Mouse (Mus musculus): ENCODE data around the gene Efna2. TPM values are rescaled to one million over a fixed set of nuclear protein-coding genes. Genes with fewer than 3 reads are reported as not detected.
A peak's percentile ranks its signal among the peaks of the same experiment; 100 is the strongest.

Efna2 gene
- total and polyA plus RNA-seq, 3 experiments: 0.23 to 1.5 (median 0.86) TPM

GRCm38 (mm10) chr10:80148610-80149290 is 30.5 kb upstream of the Efna2 start (continued):
- TF ChIP-seq MXI1 (IDR thresholded peaks at IDR 0.05; ENCODE audit: low read depth, low read length) (peak; percentile 7), SIN3A (IDR thresholded peaks at IDR 0.05; ENCODE audit: low read length) (peak; percentile 73), CHD1 (IDR thresholded peaks at IDR 0.05; ENCODE audit: low read depth, low read length) (no peak), USF1 (IDR thresholded peaks at IDR 0.05; ENCODE audit: low read depth, low read length) (no peak), MEF2A (IDR thresholded peaks at IDR 0.05; ENCODE audit: borderline replicate concordance, low read depth, low read length) (no peak), UBTF (IDR thresholded peaks at IDR 0.05; ENCODE audit: low read depth, low read length) (0 out of 2 replicates have a peak, but pooled peaks have one; percentile 49)

- dilution Hi-C loops (cut with MboI; ENCODE audit: extremely low pct_ligation_motif_present, extremely low pct_unique_long_range_greater_than_20kb, low sequenced_read_pairs): no loop called here
- in situ Hi-C loops (cut with MboI; ENCODE audit: low pct_ligation_motif_present, low pct_unique_long_range_greater_than_20kb, low sequenced_read_pairs): no loop called here
- DNase-seq (ENCODE audit: extremely low read depth): peak; percentile 96
- TF ChIP-seq POLR2A (IDR thresholded peaks at IDR 0.05; ENCODE audit: low read depth, low read length): peak; percentile 45; the same call in 1 of the 2 replicates
- no peak for TF ChIP-seq IRF4 (IDR thresholded peaks at IDR 0.05; ENCODE audit: low read depth, low read length)
- no peak for TF ChIP-seq RCOR1 (conservative IDR thresholded peaks at IDR 0.05; ENCODE audit: low read depth, low read length)
- TF ChIP-seq POLR2AphosphoS2 (IDR thresholded peaks at IDR 0.05; ENCODE audit: low read depth, low read length): no peak
- peak; percentile 4 for TF ChIP-seq BHLHE40 (IDR thresholded peaks at IDR 0.05; ENCODE audit: low read depth, low read length)
- no peak for TF ChIP-seq RAD21 (IDR thresholded peaks at IDR 0.05; ENCODE audit: low read depth, low read length)
- no peak for TF ChIP-seq HCFC1 (IDR thresholded peaks at IDR 0.05; ENCODE audit: low read depth, low read length)
- no peak for TF ChIP-seq SMC3 (IDR thresholded peaks at IDR 0.05; ENCODE audit: low read depth, low read length)
- no peak for TF ChIP-seq MYC (IDR thresholded peaks at IDR 0.05; ENCODE audit: low read depth, low read length)
- no peak for TF ChIP-seq ETS1 (conservative IDR thresholded peaks at IDR 0.05; ENCODE audit: low read depth, low read length)
- TF ChIP-seq SIN3A (IDR thresholded peaks at IDR 0.05; ENCODE audit: low read length): peak; percentile 83; the same call in 1 of the 2 replicates
- TF ChIP-seq ZNF384 (IDR thresholded peaks at IDR 0.05; ENCODE audit: low read depth, low read length): peak; percentile 89
- TF ChIP-seq MEF2A (IDR thresholded peaks at IDR 0.05; ENCODE audit: borderline replicate concordance, low read depth, low read length): no peak
- TF ChIP-seq ZKSCAN1 (IDR thresholded peaks at IDR 0.05; ENCODE audit: borderline replicate concordance, low read depth, low read length): no peak
- peak; percentile 63; the same call in 1 of the 2 replicates for TF ChIP-seq NELFE (IDR thresholded peaks at IDR 0.05; ENCODE audit: low read depth, low read length)
- 0 out of 2 replicates have a peak, but pooled peaks have one; percentile 17 for TF ChIP-seq MAFK (IDR thresholded peaks at IDR 0.05; ENCODE audit: insufficient replicate concordance, low read length)
- peak; percentile 53; the same call in 1 of the 2 replicates for TF ChIP-seq MAX (IDR thresholded peaks at IDR 0.05; ENCODE audit: low read length)
- peak; percentile 68; the same call in 1 of the 2 replicates for TF ChIP-seq CHD1 (IDR thresholded peaks at IDR 0.05; ENCODE audit: low read depth, low read length)
- peak; percentile 48 for TF ChIP-seq MXI1 (IDR thresholded peaks at IDR 0.05; ENCODE audit: low read depth, low read length)
- no peak for TF ChIP-seq JUN (IDR thresholded peaks at IDR 0.05; ENCODE audit: insufficient read depth, low read depth, low read length)
- TF ChIP-seq PAX5 (IDR thresholded peaks at IDR 0.05; ENCODE audit: low read length): no peak
- TF ChIP-seq USF1 (IDR thresholded peaks at IDR 0.05; ENCODE audit: low read depth, low read length): peak; percentile 83
- TF ChIP-seq NRF1 (IDR thresholded peaks at IDR 0.05; ENCODE audit: low read depth, low read length): no peak
- TF ChIP-seq EP300 (IDR thresholded peaks at IDR 0.05; ENCODE audit: low read length): no peak
- TF ChIP-seq KAT2A (IDR thresholded peaks at IDR 0.05; ENCODE audit: insufficient replicate concordance, low read length): 0 out of 2 replicates have a peak, but pooled peaks have one; percentile 26
- TF ChIP-seq ELF1 (IDR thresholded peaks at IDR 0.05; ENCODE audit: low read depth, low read length): no peak
- TF ChIP-seq ZMIZ1 (IDR thresholded peaks at IDR 0.05; ENCODE audit: low read depth, low read length): no peak
- no peak for TF ChIP-seq GABPA (IDR thresholded peaks at IDR 0.05; ENCODE audit: insufficient replicate concordance, low read depth, low read length)
- no peak for TF ChIP-seq TCF12 (IDR thresholded peaks at IDR 0.05; ENCODE audit: low read depth, low read length)
- TF ChIP-seq CHD2 (IDR thresholded peaks at IDR 0.05; ENCODE audit: low read length): peak; percentile 57; the same call in 1 of the 2 replicates
- TF ChIP-seq ZC3H11A (IDR thresholded peaks at IDR 0.05; ENCODE audit: low read depth, low read length): no peak
Observed at GRCm38 (mm10) chr10:80149291-80150225, 29.7 kb upstream of the Efna2 start.

More at GRCm38 (mm10) chr10:80149291-80150225, 29.7 kb upstream of the Efna2 start:
- H3K36me3 ChIP-seq (replicated peaks in 1 of 2; ENCODE audit: control insufficient read depth in 1 of 2, insufficient read depth in 1 of 2, low read length in 1 of 2): peaks cover 35 to 49% of the 10 kb centered on the region in 2 experiments
- H3K27me3 ChIP-seq (replicated peaks): no peaks in the 10 kb centered on the region
- no peaks in the 10 kb centered on the region for H3K9me3 ChIP-seq (replicated peaks; ENCODE audit: low read length)
- peak overlapping the region; percentile 96 for H3K27ac ChIP-seq (ENCODE audit: insufficient read depth, low read depth)
- peak overlapping the region; percentile 95 for H3K9ac ChIP-seq (ENCODE audit: insufficient read depth, low read depth)
- H3K4me3 ChIP-seq (replicated peaks in 1 of 3; ENCODE audit: low read depth in 2 of 3, low read length in 2 of 3, poor library complexity in 1 of 3): peak overlapping the region; percentile 81 to 91 (median 82)
- H3K4me1 ChIP-seq (ENCODE audit: control insufficient read depth in 1 of 2, insufficient read depth in 2 of 2): peaks cover 36 to 50% of the 10 kb centered on the region in 2 experiments
- H3K79me2 ChIP-seq (replicated peaks; ENCODE audit: control insufficient read depth, extremely low read depth, insufficient read depth, poor library complexity, severe bottlenecking): peaks cover 15% of the 10 kb centered on the region
- peak overlapping the region; percentile 18 for H3K4me2 ChIP-seq (ENCODE audit: insufficient read depth, low read depth, poor library complexity, severe bottlenecking)

Data from CH12.LX (cell line).